Mouse (Mus musculus): ENCODE measurements around the gene Gm5624.
"Not testable (repeated sequence)": the region's sequence is repeated elsewhere in the genome, so short reads cannot be mapped to it uniquely, and the experiment has no call there.

The Gm5624 gene

GRCm38 (mm10) chr14:44627737-44628136 is at the start of gene Gm5624:
Gene Gm5624, minus strand, starts transcription at chr14:44627938.
- DNase-seq (ENCODE audit: low spot score in 2 of 2) = not testable (repeated sequence)

- peak; percentile 9 to 56 for DNase-seq (ENCODE audit: low spot score in 2 of 2)
These were observed 36.0 kb downstream of the Gm5624 start for GRCm38 (mm10) chr14:44591765-44592164.

- not testable (repeated sequence) for DNase-seq (ENCODE audit: low spot score in 2 of 2)
These were observed 44.9 kb downstream of the Gm5624 start, which contains the start of gene Gm8247 for GRCm38 (mm10) chr14:44582853-44583252. Gene Gm8247, plus strand, starts transcription at chr14:44583153.

GRCm38 (mm10) chr14:44547961-44548360 is 79.8 kb downstream of the Gm5624 start:
- DNase-seq (ENCODE audit: low spot score in 2 of 2) = not testable (repeated sequence)

GRCm38 (mm10) chr14:44517976-44518375 is 109.8 kb downstream of the Gm5624 start, which contains the start of gene Gm17093:
Gene Gm17093, plus strand, starts transcription at chr14:44518276.
- not testable (repeated sequence) for DNase-seq (ENCODE audit: low spot score in 2 of 2)
